Mouse (Mus musculus): ENCODE results near the gene Grk6. TPM values are rescaled to one million over a fixed set of nuclear protein-coding genes. Genes with fewer than 3 reads are reported as not detected.

Gene Grk6
- total RNA-seq, 2 experiments from 2014 or later: 70.6 to 73.0 TPM

GRCm38 (mm10) chr13:55451296-55451695, 6.4 kb downstream of the Grk6 start:
- no peak for DNase-seq (ENCODE audit: extremely low spot score in 1 of 2, low spot score in 2 of 2)
- intact Hi-C loops (cut with DNase I): no loop called here

GRCm38 (mm10) chr13:55451785-55452549, 7.1 kb downstream of the Grk6 start:
- DNase-seq (ENCODE audit: extremely low spot score in 1 of 2, low spot score in 2 of 2): peak in 1 of 2 experiments; percentile 56
- intact Hi-C loops (cut with DNase I): no loop called here

- DNase-seq (ENCODE audit: extremely low spot score in 1 of 2, low spot score in 2 of 2): no peak
- intact Hi-C loops (cut with DNase I): no loop called here
These were observed 18.1 kb downstream of the Grk6 start for GRCm38 (mm10) chr13:55462965-55463364.

GRCm38 (mm10) chr13:55463399-55464026, 18.6 kb downstream of the Grk6 start:
- intact Hi-C loops (cut with DNase I): no loop called here
- DNase-seq (ENCODE audit: extremely low spot score in 1 of 2, low spot score in 2 of 2): no peak

GRCm38 (mm10) chr13:55464027-55464884, 19.4 kb downstream of the Grk6 start, which contains the start of gene Prr7:
Gene Prr7, plus strand, starts transcription at chr13:55464267.
- intact Hi-C loops (cut with DNase I): no loop called here
- peak in 1 of 2 experiments; percentile 87 for DNase-seq (ENCODE audit: extremely low spot score in 1 of 2, low spot score in 2 of 2)

GRCm38 (mm10) chr13:55465184-55465583, 20.3 kb downstream of the Grk6 start:
- DNase-seq (ENCODE audit: extremely low spot score in 1 of 2, low spot score in 2 of 2): peak in 1 of 2 experiments; percentile 53
- intact Hi-C loops (cut with DNase I): no loop called here

- intact Hi-C loops (cut with DNase I): no loop called here
- DNase-seq (ENCODE audit: extremely low spot score in 1 of 2, low spot score in 2 of 2): no peak
These were observed 21.1 kb downstream of the Grk6 start for GRCm38 (mm10) chr13:55465830-55466440.

GRCm38 (mm10) chr13:55468851-55469560, 24.1 kb downstream of the Grk6 start:
- intact Hi-C loops (cut with DNase I): no loop called here
- DNase-seq (ENCODE audit: extremely low spot score in 1 of 2, low spot score in 2 of 2): peak in 1 of 2 experiments; percentile 73

- intact Hi-C loops (cut with DNase I): loop anchor here (2.0 kb wide), 1 partner anchor 50 kb away; no protein-coding TSS in a partner anchor
These were observed 25.5 kb downstream of the Grk6 start for GRCm38 (mm10) chr13:55470372-55470771.

GRCm38 (mm10) chr13:55471156-55471818, 26.4 kb downstream of the Grk6 start:
- DNase-seq (ENCODE audit: extremely low spot score in 1 of 2, low spot score in 2 of 2): peak; percentile 79 to 91
- intact Hi-C loops (cut with DNase I): loop anchor here (2.0 kb wide), 1 partner anchor 50 kb away; no protein-coding TSS in a partner anchor

More at GRCm38 (mm10) chr13:55470372-55470771, 25.5 kb downstream of the Grk6 start:
- no peak for DNase-seq (ENCODE audit: extremely low spot score in 1 of 2, low spot score in 2 of 2)

- DNase-seq (ENCODE audit: extremely low spot score in 1 of 2, low spot score in 2 of 2): no peak
- intact Hi-C loops (cut with DNase I): loop anchor here (2.0 kb wide), 1 partner anchor 51 kb away; no protein-coding TSS in a partner anchor
These were observed 26.9 kb downstream of the Grk6 start for GRCm38 (mm10) chr13:55471819-55472131.

- intact Hi-C loops (cut with DNase I): no loop called here
These were observed 27.5 kb downstream of the Grk6 start for GRCm38 (mm10) chr13:55472132-55473022.

GRCm38 (mm10) chr13:55473076-55473831, 28.4 kb downstream of the Grk6 start:
- intact Hi-C loops (cut with DNase I): no loop called here
- DNase-seq (ENCODE audit: extremely low spot score in 1 of 2, low spot score in 2 of 2): no peak

More at GRCm38 (mm10) chr13:55472132-55473022, 27.5 kb downstream of the Grk6 start:
- peak in 1 of 2 experiments; percentile 83 for DNase-seq (ENCODE audit: extremely low spot score in 1 of 2, low spot score in 2 of 2)

GRCm38 (mm10) chr13:55473961-55474360, 29.1 kb downstream of the Grk6 start:
- intact Hi-C loops (cut with DNase I): no loop called here

GRCm38 (mm10) chr13:55474621-55475069, 29.8 kb downstream of the Grk6 start:
- intact Hi-C loops (cut with DNase I): no loop called here
- DNase-seq (ENCODE audit: extremely low spot score in 1 of 2, low spot score in 2 of 2): peak; percentile 77 to 80

More at GRCm38 (mm10) chr13:55473961-55474360, 29.1 kb downstream of the Grk6 start:
- no peak for DNase-seq (ENCODE audit: extremely low spot score in 1 of 2, low spot score in 2 of 2)

GRCm38 (mm10) chr13:55475750-55476149, 30.9 kb downstream of the Grk6 start:
- intact Hi-C loops (cut with DNase I): loop anchor here (2.0 kb wide), 1 partner anchor 41 kb away; no protein-coding TSS in a partner anchor

More at GRCm38 (mm10) chr13:55475750-55476149, 30.9 kb downstream of the Grk6 start:
- DNase-seq (ENCODE audit: extremely low spot score in 1 of 2, low spot score in 2 of 2): no peak

Data from left cerebral cortex, postnatal 10 days (tissue).